Mouse (Mus musculus) retina, adult 2 months (tissue): ENCODE measurements at regions not wholly inside any gene's neighbourhood (a gene's known extent, or its start where the extent isn't known, plus 50 kb on each side); places are given as distances from the start of the nearest gene placed in this dataset.

Source experiments
- DNase-seq: peaks from one replicate; pipeline ENCODE4 v3.0.0-alpha.2; 2012; ENCODE audit warnings: low read depth, low spot score

- no peak for DNase-seq
Measured at GRCm38 (mm10) chr2:12033518-12034322, 256.0 kb downstream of the Ankrd16 start.

- DNase-seq = no peak
Measured at GRCm38 (mm10) chr2:12034323-12034585, 256.6 kb downstream of the Ankrd16 start.

GRCm38 (mm10) chr2:12049386-12049785 lies 252.3 kb downstream of the Itga8 start:
- no peak for DNase-seq

- DNase-seq = peak; percentile 2
Measured at GRCm38 (mm10) chr2:12049972-12050371, 251.8 kb downstream of the Itga8 start.

GRCm38 (mm10) chr2:12053404-12054164 lies 248.1 kb downstream of the Itga8 start:
- DNase-seq = no peak

GRCm38 (mm10) chr2:12054165-12054500 lies 247.6 kb downstream of the Itga8 start:
- no peak for DNase-seq
